8 mouse cellular contexts compared by ENCODE assay signal in the genomic region with DNA sequence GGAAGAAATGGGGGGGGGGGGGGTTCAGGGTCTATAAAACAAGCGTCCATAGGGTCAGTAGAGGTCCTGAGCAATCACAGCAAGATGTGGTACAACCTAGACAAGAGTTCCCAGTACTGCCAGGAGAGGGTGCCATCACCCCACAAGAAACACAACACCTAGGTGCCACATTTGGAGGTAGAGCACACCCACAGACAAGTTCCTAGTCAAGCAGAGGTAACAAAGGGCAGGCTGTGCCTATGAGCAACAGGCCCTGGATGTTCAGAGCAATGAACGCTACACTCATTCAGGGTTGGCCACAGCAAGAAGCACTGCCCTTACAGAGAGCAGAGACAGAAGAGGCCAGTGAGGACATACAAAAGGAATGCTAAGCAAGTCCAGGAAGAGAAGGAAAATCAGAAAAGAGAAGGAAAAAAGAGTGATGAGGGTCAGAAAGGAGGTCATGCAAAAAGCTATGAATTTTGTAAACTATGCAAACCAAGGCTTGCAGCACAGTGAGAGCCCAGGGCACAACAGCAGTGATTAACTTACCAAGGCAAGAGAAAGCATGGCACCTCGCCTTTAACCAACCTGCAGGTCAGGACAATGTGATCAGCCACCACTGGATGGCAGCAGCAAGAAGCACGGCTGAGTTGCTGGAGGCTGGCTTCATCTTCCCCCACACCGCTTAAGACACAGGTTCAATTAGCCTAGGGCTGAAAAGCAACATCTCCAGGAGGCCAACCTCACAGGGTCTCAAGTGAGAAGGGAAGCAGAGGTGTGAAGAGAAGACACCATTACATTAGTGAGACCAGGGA. TPM values are rescaled to one million over a fixed set of nuclear protein-coding genes. Genes with fewer than 3 reads are reported as not detected.
A peak's percentile ranks its signal among the peaks of the same experiment; 100 is the strongest.
DNase-seq lines count a peak whose midpoint lies in the region; ATAC-seq and TF ChIP-seq lines count a peak whose summit lies in the region.

No protein-coding gene starts in this region.

- H3K27me3 ChIP-seq in cerebellum, adult 2 months (ENCODE audit: control insufficient read depth, insufficient read depth, low read length): no peaks in the 10 kb centered on the region
- no peaks in the 10 kb centered on the region for H3K27me3 ChIP-seq in hindbrain, embryonic 13.5 days

- peaks cover 57% of the 10 kb centered on the region for H3K36me3 ChIP-seq in hindbrain, embryonic 13.5 days

- no peak overlapping the region for H3K9ac ChIP-seq in hindbrain, embryonic 13.5 days

- no peak for TF ChIP-seq POLR2A in cerebellum, adult 2 months (IDR thresholded peaks at IDR 0.05; ENCODE audit: borderline replicate concordance, insufficient read depth, low read length)

- no peak overlapping the region for H3K4me2 ChIP-seq in hindbrain, embryonic 13.5 days

- 23% methylated on average over 5 of the region's 5 CpGs for WGBS in cerebellum, adult 2 months
- WGBS in hindbrain, embryonic 13.5 days: 29% methylated on average over 5 of the region's 5 CpGs

- peak; percentile 60 for ATAC-seq in hindbrain, embryonic 13.5 days (ENCODE audit: low FRiP score)

- no peaks in the 10 kb centered on the region for H3K9me3 ChIP-seq in hindbrain, embryonic 13.5 days

- peak; percentile 80 for DNase-seq in MN1 (ENCODE audit: low spot score)
- DNase-seq in cerebellum, adult 2 months: peak; percentile 73 to 81
- peak; percentile 56 for DNase-seq in forelimb bud, embryonic 11.5 days (ENCODE audit: low read depth, low spot score)
- DNase-seq in layer of hippocampus, postnatal 14 days (ENCODE audit: low spot score in 2 of 2): peak; percentile 37 to 53
- DNase-seq in lung, postnatal 25 days (ENCODE audit: low spot score): peak; percentile 70
- peak; percentile 77 for DNase-seq in retina, postnatal 1 day
- peak; percentile 75 to 78 for DNase-seq in thymus, postnatal 36 days

- no peak overlapping the region for H3K4me3 ChIP-seq in cerebellum, adult 2 months (replicated peaks; ENCODE audit: insufficient read depth, low read depth, low read length)
- H3K4me3 ChIP-seq in hindbrain, embryonic 13.5 days: no peak overlapping the region

- no peak overlapping the region for H3K27ac ChIP-seq in cerebellum, adult 2 months (ENCODE audit: insufficient read depth, low read length)
- peak overlapping the region; percentile 50; the same call in 1 of the 2 replicates for H3K27ac ChIP-seq in hindbrain, embryonic 13.5 days

- peaks cover 3% of the 10 kb centered on the region for H3K4me1 ChIP-seq in cerebellum, adult 2 months (ENCODE audit: control insufficient read depth, insufficient read depth, low read length)
- H3K4me1 ChIP-seq in hindbrain, embryonic 13.5 days (replicated peaks): peaks cover 5% of the 10 kb centered on the region

- peak; percentile 95 for TF ChIP-seq CTCF in cerebellum, adult 2 months (IDR thresholded peaks at IDR 0.05; ENCODE audit: borderline replicate concordance, insufficient read depth, low read depth, low read length)

RNA-seq across cellular contexts. Expression of a gene that starts 59.4 kb away (rescaled TPM):
- polyA plus RNA-seq in cerebellum, adult 2 months (2012; rRNA removed): 15.2 TPM in 2 replicates
- polyA plus RNA-seq in hindbrain, embryonic 13.5 days (2015; fragmentation: Nextera tagmentation; extraction: Ambion mirVana): 3.9 and 4.5 TPM in 2 replicates
- total RNA-seq in layer of hippocampus, postnatal 14 days (2021): 10 to 100 TPM; 17.9 to 18.5 TPM
